Mouse (Mus musculus) lung, embryonic 14.5 days (tissue): ENCODE results near the gene Casp4. TPM values are rescaled to one million over a fixed set of nuclear protein-coding genes. Genes with fewer than 3 reads are reported as not detected.

Experiments used
- ATAC-seq: fragments of 200-750 bp; cut with Nextera tagmentation; 2 replicates; pipeline ENCODE4 v1.8.0; 2017; ENCODE audit warnings: mild to moderate bottlenecking, moderate TSS enrichment, moderate library complexity; ENCODE audit not compliant: insufficient read depth
- DNase-seq: peaks from one replicate; pipeline ENCODE4 v3.0.0-alpha.2; 2015
- H3K27ac ChIP-seq: fragments of 300-500 bp; sonication (generic); 2 replicates; pipeline ENCODE4 v1.5.1; 2014; ENCODE audit warnings: low read depth, mild to moderate bottlenecking, moderate library complexity
- H3K27me3 ChIP-seq: fragments of 300-500 bp; sonication (generic); 2 replicates; pipeline ENCODE4 v1.6.1; 2014; ENCODE audit warnings: low read length, control low read depth; ENCODE audit not compliant: insufficient read depth
- H3K36me3 ChIP-seq: fragments of 300-500 bp; sonication (generic); 2 replicates; pipeline ENCODE4 v1.6.1; 2014; ENCODE audit warnings: control low read depth; ENCODE audit not compliant: insufficient read depth
- H3K4me1 ChIP-seq: fragments of 300-500 bp; sonication (generic); 2 replicates; pipeline ENCODE4 v1.6.1; 2014; ENCODE audit warnings: antibody characterized with exemption, control low read depth; ENCODE audit not compliant: insufficient read depth
- H3K4me2 ChIP-seq: fragments of 300-500 bp; sonication (generic); 2 replicates; pipeline ENCODE4 v1.6.1; 2014; ENCODE audit warnings: mild to moderate bottlenecking
- H3K4me3 ChIP-seq: fragments of 300-500 bp; sonication (generic); 2 replicates; pipeline ENCODE4 v1.5.1; 2014; ENCODE audit warnings: low read depth, low read length
- H3K9ac ChIP-seq: fragments of 300-500 bp; sonication (generic); 2 replicates; pipeline ENCODE4 v1.6.1; 2014
- H3K9me3 ChIP-seq: fragments of 300-500 bp; sonication (generic); 2 replicates; pipeline ENCODE4 v1.6.1; 2016; ENCODE audit warnings: low read depth, low read length, control low read depth
- CTCF ChIP-seq: IDR thresholded peaks from 2 replicates; pipeline ENCODE4 v1.5.1; 2016; ENCODE audit warnings: antibody characterized with exemption, low read depth
- WGBS: fragments of 180-500 bp; shearing (Covaris S2); extraction: QIAGEN DNeasy Blood & Tissue Kit; methylation state at CpG from one replicate; pipeline ENCODE4 v1.1.7; 2014; 5-methylcytosine and 5-hydroxymethylcytosine counted together
- polyA plus RNA-seq: library from polyadenylated mRNA; unstranded; fragments of >200 nt; fragmentation: Nextera tagmentation; extraction: Ambion mirVana; gene quantifications from 2 replicates; pipeline ENCODE4 v1.2.1, GENCODE M21; 2014

Casp4 gene
- polyA plus RNA-seq, 1 experiment from 2014 or later = 0.37 TPM

DNA sequence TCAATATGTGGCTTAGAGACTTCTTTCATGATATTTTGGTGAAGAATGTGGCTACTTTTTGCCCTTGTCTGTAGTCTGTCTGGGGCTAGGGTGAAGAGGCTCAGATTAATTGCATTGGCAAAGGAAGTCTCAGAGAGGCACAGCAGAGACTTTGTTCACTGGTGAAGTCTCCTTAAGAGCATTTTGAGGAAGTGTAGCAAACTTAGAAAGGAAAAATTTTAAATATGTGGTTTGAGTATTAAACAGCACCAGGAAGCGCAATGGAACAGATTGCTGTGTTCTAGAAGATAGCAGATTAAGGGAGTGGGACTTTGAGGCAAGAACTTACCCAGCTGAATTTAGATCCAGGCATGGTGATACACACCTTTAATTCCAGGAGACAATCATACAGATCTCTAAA, 24.8 kb downstream of the Casp4 start:
- no peak overlapping the region for H3K4me3 ChIP-seq
- H3K4me1 ChIP-seq = no peaks in the 10 kb centered on the region
- no peaks in the 10 kb centered on the region for H3K9me3 ChIP-seq
- WGBS = 89% methylated on average over 1 of the region's 1 CpGs
- H3K36me3 ChIP-seq = no peaks in the 10 kb centered on the region
- H3K27me3 ChIP-seq = no peaks in the 10 kb centered on the region
- no peak for ATAC-seq
- no peak overlapping the region for H3K27ac ChIP-seq
- DNase-seq = no peak
- no peak for TF ChIP-seq CTCF
- no peak overlapping the region for H3K4me2 ChIP-seq
- no peak overlapping the region for H3K9ac ChIP-seq

DNA sequence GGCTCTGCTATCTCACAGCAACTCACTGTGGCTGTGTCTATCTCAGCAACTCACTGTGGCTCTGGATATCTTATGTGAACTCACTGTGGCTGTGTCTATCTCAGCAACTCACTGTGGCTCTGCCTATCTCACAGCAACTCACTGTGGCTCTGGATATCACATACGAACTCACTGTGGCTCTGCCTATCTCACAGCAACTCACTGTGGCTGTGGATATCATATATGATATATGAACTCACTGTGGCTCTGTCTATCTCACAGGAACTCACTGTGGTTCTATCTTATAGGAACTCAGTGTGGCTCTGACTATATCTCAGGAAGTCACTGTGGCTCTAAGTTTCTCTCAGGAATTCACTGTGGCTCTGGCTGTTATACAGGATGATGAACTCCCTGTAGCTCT, 34.5 kb downstream of the Casp4 start:
- Histone ChIP-seq H3K4me2 (no peak overlapping the region), H3K9ac (no peak overlapping the region)
- 56% methylated on average over 1 of the region's 1 CpGs for WGBS

DNA sequence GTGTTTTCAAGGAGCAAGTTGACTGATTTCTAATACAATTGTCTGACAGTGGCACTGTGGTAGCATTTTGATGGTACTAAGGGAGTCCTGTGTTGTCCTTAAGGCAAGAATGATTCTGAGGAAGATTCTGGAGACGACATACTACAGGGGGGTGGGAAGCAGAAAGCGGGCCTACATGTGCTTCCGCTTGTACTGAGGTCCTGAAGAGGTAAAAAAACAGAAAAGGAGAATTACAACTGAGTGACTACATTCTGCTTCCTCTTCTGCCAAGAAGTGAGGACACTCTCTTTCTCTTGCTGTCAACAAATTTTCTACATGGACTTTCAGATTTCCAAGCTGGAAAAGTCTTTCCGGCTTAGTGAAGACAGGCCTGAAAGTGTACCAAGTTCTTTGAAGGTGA, 35.5 kb downstream of the Casp4 start:
- no peak overlapping the region for H3K9ac ChIP-seq
- no peaks in the 10 kb centered on the region for H3K9me3 ChIP-seq
- no peak for DNase-seq
- TF ChIP-seq CTCF = no peak
- 88% methylated on average over 4 of the region's 4 CpGs for WGBS
- no peak overlapping the region for H3K4me2 ChIP-seq
- H3K4me3 ChIP-seq = no peak overlapping the region
- H3K27me3 ChIP-seq = no peaks in the 10 kb centered on the region
- no peaks in the 10 kb centered on the region for H3K36me3 ChIP-seq
- H3K4me1 ChIP-seq = no peaks in the 10 kb centered on the region
- no peak for ATAC-seq
- H3K27ac ChIP-seq = no peak overlapping the region

More for the DNA sequence above, 34.5 kb downstream of the Casp4 start:
- Histone ChIP-seq H3K27ac (no peak overlapping the region), H3K4me3 (no peak overlapping the region), H3K36me3 (no peaks in the 10 kb centered on the region), H3K27me3 (no peaks in the 10 kb centered on the region), H3K9me3 (no peaks in the 10 kb centered on the region), H3K4me1 (no peaks in the 10 kb centered on the region)
- no peak for DNase-seq
- no peak for ATAC-seq
- TF ChIP-seq CTCF = no peak

DNA sequence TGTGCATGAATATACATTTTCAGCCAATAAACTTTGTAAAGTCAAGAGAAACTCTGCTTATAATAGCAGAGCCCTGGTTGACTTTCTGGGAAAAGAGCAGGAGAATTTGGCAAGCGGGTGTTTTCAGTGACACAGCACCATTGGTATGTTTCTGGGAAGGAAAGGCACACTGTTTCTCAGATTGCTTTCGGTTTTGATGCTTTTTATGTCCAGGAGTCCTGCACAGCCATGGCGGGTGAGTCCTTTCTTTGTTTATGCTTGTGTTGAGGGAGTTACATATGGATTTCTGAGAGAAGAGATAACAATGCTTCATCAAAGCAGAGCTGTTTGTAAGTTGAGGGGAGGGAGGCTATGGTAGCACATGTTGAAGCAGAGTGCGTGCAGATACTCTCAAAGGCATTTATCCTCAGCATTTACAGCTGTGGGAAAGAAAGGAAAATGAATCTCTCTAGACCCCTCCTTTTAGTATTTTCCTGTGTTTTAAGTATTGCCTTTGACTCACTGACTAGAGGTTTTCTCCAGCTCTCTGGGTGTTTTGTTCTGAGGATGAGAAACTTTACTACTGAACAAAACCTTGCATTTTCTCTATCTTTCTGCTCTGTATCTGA, 36.8 kb downstream of the Casp4 start, which contains the start of gene Casp12:
TSS of gene Casp12 (plus strand) at position 140 of the 608 bp plus-strand sequence.
- whole genome bisulfite sequencing = 36% methylated on average over 4 of the region's 4 CpGs
- peak; percentile 47 for DNase-seq
- H3K27me3 ChIP-seq = no peaks in the 10 kb centered on the region
- H3K36me3 ChIP-seq = no peaks in the 10 kb centered on the region
- peak within 1 kb of the TSS; percentile 18; the same call in 1 of the 2 replicates for H3K4me2 ChIP-seq
- TF ChIP-seq CTCF = no peak
- peak; percentile 73; the same call in 1 of the 2 replicates for ATAC-seq
- no peak within 1 kb of the TSS for H3K9ac ChIP-seq
- H3K27ac ChIP-seq = no peak within 1 kb of the TSS; the same call in 1 of the 2 replicates
- H3K9me3 ChIP-seq = no peaks in the 10 kb centered on the region
- H3K4me3 ChIP-seq = no peak within 1 kb of the TSS
- no peaks in the 10 kb centered on the region for H3K4me1 ChIP-seq

DNA sequence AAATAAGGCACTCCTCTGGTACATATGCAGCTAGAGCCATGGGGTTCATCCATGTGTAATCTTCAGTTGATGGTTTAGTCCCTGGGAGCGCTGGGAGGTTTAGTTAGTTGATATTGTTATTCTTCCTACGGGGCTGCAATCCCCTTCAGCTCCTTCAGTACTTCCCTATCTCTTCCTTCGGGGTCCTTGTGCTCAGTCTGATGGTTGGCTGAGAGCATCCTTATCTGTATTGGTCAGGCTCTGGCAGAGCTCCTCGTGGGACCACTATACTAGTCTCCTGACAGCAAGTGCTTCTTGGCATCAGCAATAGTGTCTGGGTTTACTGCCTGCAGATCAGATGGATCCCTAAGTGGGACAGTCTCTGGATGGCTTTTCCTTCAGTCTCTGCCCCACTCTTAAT, 38.8 kb downstream of the Casp4 start:
- TF ChIP-seq CTCF = no peak
- DNase-seq (no peak), ATAC-seq (no peak)
- H3K27ac ChIP-seq = no peak overlapping the region
- H3K4me2 ChIP-seq = no peak overlapping the region
- no peaks in the 10 kb centered on the region for H3K36me3 ChIP-seq
- WGBS = 62% methylated on average over 4 of the region's 4 CpGs
- H3K4me3 ChIP-seq = no peak overlapping the region
- H3K9ac ChIP-seq = no peak overlapping the region
- H3K4me1 ChIP-seq = no peaks in the 10 kb centered on the region
- no peaks in the 10 kb centered on the region for H3K27me3 ChIP-seq
- H3K9me3 ChIP-seq = no peaks in the 10 kb centered on the region

DNA sequence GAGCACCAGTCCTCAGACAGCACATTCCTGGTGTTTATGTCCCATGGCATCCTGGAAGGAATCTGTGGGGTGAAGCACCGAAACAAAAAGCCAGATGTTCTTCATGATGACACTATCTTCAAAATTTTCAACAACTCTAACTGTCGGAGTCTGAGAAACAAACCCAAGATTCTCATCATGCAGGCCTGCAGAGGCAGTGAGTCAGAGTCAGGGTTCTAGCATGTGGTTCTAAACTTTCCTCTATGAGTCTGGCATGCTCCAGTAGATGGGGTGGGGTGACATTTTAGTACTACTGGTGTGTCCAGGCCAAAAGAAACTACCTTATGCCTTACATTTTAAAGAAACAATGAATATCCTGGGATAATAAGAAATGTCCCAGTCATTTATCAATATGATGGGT, 45.0 kb downstream of the Casp4 start:
- Histone ChIP-seq H3K4me3 (no peak overlapping the region), H3K27me3 (no peaks in the 10 kb centered on the region), H3K36me3 (no peaks in the 10 kb centered on the region), H3K9me3 (no peaks in the 10 kb centered on the region), H3K4me1 (no peaks in the 10 kb centered on the region), H3K27ac (no peak overlapping the region), H3K9ac (no peak overlapping the region), H3K4me2 (no peak overlapping the region)
- TF ChIP-seq CTCF = no peak
- 67% methylated on average over 2 of the region's 2 CpGs for WGBS
- no peak for DNase-seq
- no peak for ATAC-seq

DNA sequence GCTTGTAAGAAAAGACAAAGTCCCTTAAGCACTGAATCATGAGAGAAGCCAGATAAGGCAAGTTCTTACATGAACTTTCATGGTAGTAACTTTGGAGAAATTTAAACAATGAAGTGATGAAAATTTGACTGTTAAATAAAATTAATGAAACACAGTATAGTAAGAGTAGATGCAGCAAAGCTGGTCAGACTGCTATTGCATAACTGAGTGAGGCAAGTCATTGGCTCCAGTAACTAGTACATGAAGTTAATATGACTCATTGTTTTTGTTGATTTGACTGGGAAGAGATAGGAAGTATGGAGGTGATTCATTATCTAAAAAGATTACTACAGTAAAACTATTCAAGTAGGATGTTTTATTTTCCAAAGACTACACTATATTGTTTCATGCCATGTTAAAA, 48.2 kb downstream of the Casp4 start:
- Histone ChIP-seq H3K4me1 (no peaks in the 10 kb centered on the region), H3K9me3 (no peaks in the 10 kb centered on the region), H3K9ac (no peak overlapping the region), H3K27ac (no peak overlapping the region), H3K27me3 (no peaks in the 10 kb centered on the region), H3K36me3 (no peaks in the 10 kb centered on the region), H3K4me3 (no peak overlapping the region), H3K4me2 (no peak overlapping the region)
- no peak for ATAC-seq
- no peak for TF ChIP-seq CTCF
- no peak for DNase-seq

Other genes with a start within 250 kb of the Casp4 start
- gene Casp1, start 10.3 kb upstream of the Casp4 start, polyA plus RNA-seq = 0.99 and 1.1 TPM in 2 replicates
- 0.68 and 1.5 TPM in 2 replicates for gene Casp12, start 36.6 kb downstream of the Casp4 start, polyA plus RNA-seq